Mouse (Mus musculus) heart, embryonic 14.5 days (tissue): ENCODE results near the gene Hyls1. TPM values are rescaled to one million over a fixed set of nuclear protein-coding genes. Genes with fewer than 3 reads are reported as not detected.

Source experiments
- ATAC-seq: fragments of 200-750 bp; cut with Nextera tagmentation; 2 replicates; pipeline ENCODE4 v1.8.0; 2017; ENCODE audit warnings: low read depth, moderate TSS enrichment; ENCODE audit not compliant: insufficient number of reproducible peaks, insufficient read depth, low FRiP score
- H3K27ac ChIP-seq, 2 experiments: fragments of 200-500 bp in 1 of 2; fragments of 300-500 bp in 1 of 2; sonication (generic) in 1 of 2; replicated peaks in 1 of 2; 2 replicates each; pipeline ENCODE4 v1.5.1; 2012 to 2014; ENCODE audit warnings: low read depth in 2 of 2, low read length in 2 of 2, control low read depth in 1 of 2, mild to moderate bottlenecking in 1 of 2, mixed read lengths in 1 of 2; ENCODE audit not compliant: control insufficient read depth in 1 of 2, insufficient read depth in 1 of 2
- H3K27me3 ChIP-seq: fragments of 300-500 bp; sonication (generic); 2 replicates; pipeline ENCODE4 v1.6.1; 2014; ENCODE audit warnings: mild to moderate bottlenecking, low read length, control low read depth; ENCODE audit not compliant: control insufficient read depth, insufficient read depth
- H3K36me3 ChIP-seq: fragments of 300-500 bp; sonication (generic); 2 replicates; pipeline ENCODE4 v1.6.1; 2014; ENCODE audit warnings: mild to moderate bottlenecking, control low read depth, low read length, mixed read lengths; ENCODE audit not compliant: control insufficient read depth, insufficient read depth
- H3K4me1 ChIP-seq, 2 experiments: fragments of 200-500 bp in 1 of 2; fragments of 300-500 bp in 1 of 2; sonication (generic) in 1 of 2; 2 replicates each; pipeline ENCODE4 v1.6.1; 2012 to 2014; ENCODE audit warnings: low read length in 2 of 2, control low read depth in 1 of 2, mixed read lengths in 1 of 2; ENCODE audit not compliant: control insufficient read depth in 2 of 2, insufficient read depth in 2 of 2
- H3K4me2 ChIP-seq: fragments of 300-500 bp; sonication (generic); 2 replicates; pipeline ENCODE4 v1.6.1; 2014; ENCODE audit warnings: mild to moderate bottlenecking, low read length
- H3K4me3 ChIP-seq, 2 experiments: fragments of 200-500 bp in 1 of 2; fragments of 300-500 bp in 1 of 2; sonication (generic) in 1 of 2; 2 replicates each; pipeline ENCODE4 v1.5.1; 2012 to 2014; ENCODE audit warnings: low read length in 2 of 2, mild to moderate bottlenecking in 2 of 2, control low read depth in 1 of 2, low read depth in 1 of 2, moderate library complexity in 1 of 2; ENCODE audit not compliant: control insufficient read depth in 1 of 2, insufficient read depth in 1 of 2
- H3K9ac ChIP-seq: fragments of 300-500 bp; sonication (generic); 2 replicates; pipeline ENCODE4 v1.6.1; 2014; ENCODE audit warnings: mild to moderate bottlenecking, low read length
- H3K9me3 ChIP-seq: fragments of 300-500 bp; sonication (generic); 2 replicates; pipeline ENCODE4 v1.6.1; 2016; ENCODE audit warnings: low read length, control low read depth; ENCODE audit not compliant: control insufficient read depth
- WGBS: fragments of 180-500 bp; shearing (Covaris S2); extraction: QIAGEN DNeasy Blood & Tissue Kit; methylation state at CpG from one replicate; pipeline ENCODE4 v1.1.7; 2014; 5-methylcytosine and 5-hydroxymethylcytosine counted together
- polyA plus RNA-seq: library from polyadenylated mRNA; unstranded; fragments of >200 nt; fragmentation: Nextera tagmentation; extraction: Ambion mirVana; gene quantifications from 2 replicates; pipeline ENCODE4 v1.2.1, GENCODE M21; 2014

The Hyls1 gene
- polyA plus RNA-seq, 1 experiment from 2014 or later: 15.8 TPM

DNA sequence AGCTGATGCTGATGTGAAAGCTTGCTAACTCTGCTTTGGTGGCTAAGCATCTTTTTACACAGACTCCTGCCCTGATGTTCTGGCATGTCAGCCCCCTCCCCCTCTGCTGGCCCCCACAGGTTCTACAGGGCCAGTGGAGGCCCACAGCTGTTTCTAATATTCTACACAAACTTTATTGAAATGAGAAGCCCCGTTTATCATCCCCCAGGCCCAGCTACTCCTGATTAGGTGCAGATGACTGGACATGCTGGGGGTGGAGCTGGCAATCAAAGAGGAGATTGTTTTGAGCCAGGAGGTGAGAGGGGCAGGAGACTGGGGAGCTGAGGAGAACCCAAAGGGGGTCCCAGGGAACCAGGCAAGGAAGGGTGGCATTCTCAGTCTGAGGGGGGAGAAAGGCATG is 40.4 kb downstream of the Hyls1 start:
- WGBS: 21% methylated on average over 1 of the region's 1 CpGs
- peaks cover 0 to 3% of the 10 kb centered on the region in 2 experiments; a peak in 2 of 4 replicates for H3K4me1 ChIP-seq
- no peaks in the 10 kb centered on the region for H3K36me3 ChIP-seq
- no peaks in the 10 kb centered on the region for H3K27me3 ChIP-seq
- H3K9me3 ChIP-seq: no peaks in the 10 kb centered on the region
- H3K4me3 ChIP-seq: no peak overlapping the region
- no peak for ATAC-seq
- 0 out of 4 replicates have a peak overlapping the region, but pooled peaks of 1 of the 2 experiments have one; percentile 9 for H3K27ac ChIP-seq
- H3K9ac ChIP-seq: no peak overlapping the region
- no peak overlapping the region for H3K4me2 ChIP-seq

DNA sequence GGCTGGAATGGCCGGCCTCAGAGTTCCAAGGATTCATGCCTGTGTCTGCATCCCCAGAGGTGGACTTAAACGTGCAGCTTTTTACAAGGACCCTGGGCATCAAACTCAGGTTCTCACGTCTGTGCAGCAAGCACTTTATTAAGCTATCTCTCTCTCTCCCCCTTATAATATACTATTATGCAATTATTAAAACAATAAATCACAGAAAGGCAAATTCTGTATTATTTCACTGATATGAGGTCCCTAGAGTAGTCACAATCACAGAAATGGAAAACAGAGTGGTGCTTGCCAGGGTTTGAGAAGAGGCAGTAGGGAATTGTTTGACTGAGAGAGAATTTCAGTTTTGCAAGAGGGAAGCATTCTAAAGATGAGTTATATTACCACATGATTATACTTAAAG is 41.1 kb downstream of the Hyls1 start:
- Histone ChIP-seq H3K36me3 (no peaks in the 10 kb centered on the region), H3K4me2 (no peak overlapping the region), H3K9me3 (no peaks in the 10 kb centered on the region), H3K27me3 (no peaks in the 10 kb centered on the region), H3K9ac (no peak overlapping the region), H3K27ac (no peak overlapping the region), H3K4me3 (no peak overlapping the region), H3K4me1 (peaks cover 0 to 3% of the 10 kb centered on the region in 2 experiments; a peak in 2 of 4 replicates)
- 63% methylated on average over 3 of the region's 3 CpGs for WGBS
- ATAC-seq: no peak

DNA sequence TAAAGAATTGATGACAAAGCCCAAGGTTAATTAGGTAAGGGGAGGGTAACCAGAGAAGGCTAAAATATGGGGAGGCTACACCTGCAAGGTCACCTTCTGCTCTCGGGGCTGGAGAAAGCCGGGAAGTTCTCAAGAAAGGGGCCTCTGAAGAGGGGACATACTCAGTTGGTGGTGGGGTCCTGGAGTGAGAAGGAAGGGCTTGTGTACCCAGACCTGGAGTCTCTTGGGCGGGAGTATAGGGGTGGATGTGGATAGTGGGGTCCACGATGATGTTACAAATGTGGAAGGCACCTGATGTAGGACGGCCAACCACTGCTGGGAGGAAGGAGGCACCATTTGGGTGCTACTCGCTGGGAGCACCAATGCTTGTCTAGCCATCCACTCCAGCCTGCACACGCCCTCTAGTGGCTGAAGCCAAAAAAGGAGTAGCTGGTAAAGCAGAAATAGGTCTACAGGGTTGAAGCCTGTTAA is 46.2 kb downstream of the Hyls1 start:
- 25% methylated on average over 7 of the region's 7 CpGs for WGBS
- Histone ChIP-seq H3K9ac (no peak overlapping the region), H3K4me3 (no peak overlapping the region), H3K27me3 (no peaks in the 10 kb centered on the region), H3K4me2 (peak overlapping the region; percentile 28; the same call in 1 of the 2 replicates), H3K27ac (peak overlapping the region; percentile 55 to 66), H3K9me3 (no peaks in the 10 kb centered on the region), H3K36me3 (no peaks in the 10 kb centered on the region), H3K4me1 (peaks cover 5 to 7% of the 10 kb centered on the region in 2 experiments; a peak in 3 of 4 replicates)
- 0 out of 2 replicates have a peak, but pooled peaks have one; percentile 36 for ATAC-seq

DNA sequence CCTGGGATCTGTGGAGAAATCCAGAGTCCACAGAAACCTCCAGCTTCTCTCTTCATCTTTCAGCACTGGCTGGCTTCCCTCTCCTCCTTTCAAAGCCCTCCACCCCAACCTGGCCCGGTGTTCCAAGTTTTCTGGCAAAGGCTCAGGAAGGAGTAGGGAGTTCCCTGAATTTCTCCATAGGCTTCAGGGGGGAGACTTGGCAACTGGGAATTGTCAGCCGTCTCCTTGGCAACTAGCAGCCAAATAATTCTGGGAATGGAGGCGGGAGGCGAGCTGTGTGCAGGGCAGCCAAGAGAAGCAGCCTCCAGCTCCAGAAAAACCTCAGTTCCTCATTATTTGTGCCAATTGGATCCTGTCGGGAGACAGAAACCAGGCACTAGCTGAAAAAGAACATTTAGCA is 46.7 kb downstream of the Hyls1 start:
- Histone ChIP-seq H3K27ac (peak overlapping the region; percentile 55 to 66), H3K4me2 (peak overlapping the region; percentile 28; the same call in 1 of the 2 replicates), H3K9me3 (no peaks in the 10 kb centered on the region), H3K4me3 (no peak overlapping the region), H3K36me3 (no peaks in the 10 kb centered on the region), H3K27me3 (no peaks in the 10 kb centered on the region), H3K9ac (no peak overlapping the region), H3K4me1 (peaks cover 5 to 7% of the 10 kb centered on the region in 2 experiments; a peak in 3 of 4 replicates)
- ATAC-seq: peak; percentile 53; the same call in 1 of the 2 replicates
- 41% methylated on average over 5 of the region's 5 CpGs for WGBS

DNA sequence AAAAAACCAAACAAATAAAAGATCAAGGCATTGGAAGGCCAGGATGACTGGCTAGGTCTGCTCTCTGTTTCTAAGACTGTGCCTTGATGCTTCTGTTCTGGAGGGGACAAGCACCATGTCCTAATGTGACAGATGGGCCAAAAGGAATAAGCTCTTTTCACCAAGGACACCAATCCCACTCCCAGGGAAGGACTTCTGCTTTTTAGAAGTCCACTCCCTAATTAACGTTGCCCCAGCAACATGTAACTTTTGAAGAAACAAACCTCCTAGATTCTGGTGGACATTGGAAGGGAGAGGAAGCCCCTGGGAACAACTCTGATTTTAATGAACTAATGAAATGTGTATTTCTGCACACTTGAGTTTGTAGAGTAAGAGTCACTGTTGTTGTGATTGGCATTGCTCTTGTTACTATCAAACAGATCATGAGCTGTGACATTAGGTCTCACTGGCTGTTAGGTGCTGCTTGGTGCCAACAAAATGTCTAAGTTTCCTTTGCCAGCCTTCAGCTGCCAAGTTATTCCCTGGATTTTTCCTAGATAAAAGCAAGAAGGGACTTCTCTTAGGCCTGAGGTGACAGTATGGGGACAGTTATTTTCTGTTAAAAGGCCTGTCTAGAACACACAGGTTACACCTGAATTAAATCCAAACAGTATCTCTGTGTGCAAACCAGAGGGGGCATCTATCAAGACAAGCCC is 47.2 kb downstream of the Hyls1 start:
- H3K4me2 ChIP-seq: no peak overlapping the region
- H3K27me3 ChIP-seq: no peaks in the 10 kb centered on the region
- no peak overlapping the region for H3K9ac ChIP-seq
- 64% methylated on average over 1 of the region's 1 CpGs for WGBS
- H3K9me3 ChIP-seq: no peaks in the 10 kb centered on the region
- peak overlapping the region; percentile 62 to 66; a peak in 3 of 4 replicates for H3K27ac ChIP-seq
- H3K36me3 ChIP-seq: no peaks in the 10 kb centered on the region
- H3K4me3 ChIP-seq: no peak overlapping the region
- peaks cover 5 to 7% of the 10 kb centered on the region in 2 experiments; a peak in 3 of 4 replicates for H3K4me1 ChIP-seq
- no peak for ATAC-seq

DNA sequence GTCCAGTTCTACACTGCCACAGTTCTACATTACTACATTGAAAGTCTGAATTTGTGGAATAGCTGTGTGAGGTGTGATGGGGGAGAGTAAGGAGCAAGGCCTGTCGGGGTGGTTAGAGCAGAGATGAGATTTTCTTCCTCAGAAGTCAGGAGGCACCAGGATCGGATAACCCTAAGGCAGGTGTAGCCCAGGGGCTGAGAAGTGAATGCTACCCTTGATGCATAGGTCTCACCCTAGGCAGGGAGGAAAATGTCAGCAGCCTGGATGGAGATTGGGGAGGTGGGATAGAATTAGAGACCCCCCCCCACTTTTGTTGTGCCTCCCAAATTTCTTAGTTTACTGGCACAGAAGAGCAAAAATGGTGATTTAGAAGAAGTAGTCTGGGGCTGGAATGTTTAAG is 48.0 kb downstream of the Hyls1 start:
- no peak overlapping the region for H3K9ac ChIP-seq
- 74% methylated on average over 2 of the region's 2 CpGs for WGBS
- no peak overlapping the region for H3K4me3 ChIP-seq
- H3K4me2 ChIP-seq: no peak overlapping the region
- no peaks in the 10 kb centered on the region for H3K36me3 ChIP-seq
- no peaks in the 10 kb centered on the region for H3K27me3 ChIP-seq
- H3K27ac ChIP-seq: 0 out of 4 replicates have a peak overlapping the region, but pooled peaks of 1 of the 2 experiments have one; percentile 66
- no peak for ATAC-seq
- peaks cover 5 to 7% of the 10 kb centered on the region in 2 experiments; a peak in 3 of 4 replicates for H3K4me1 ChIP-seq
- no peaks in the 10 kb centered on the region for H3K9me3 ChIP-seq

DNA sequence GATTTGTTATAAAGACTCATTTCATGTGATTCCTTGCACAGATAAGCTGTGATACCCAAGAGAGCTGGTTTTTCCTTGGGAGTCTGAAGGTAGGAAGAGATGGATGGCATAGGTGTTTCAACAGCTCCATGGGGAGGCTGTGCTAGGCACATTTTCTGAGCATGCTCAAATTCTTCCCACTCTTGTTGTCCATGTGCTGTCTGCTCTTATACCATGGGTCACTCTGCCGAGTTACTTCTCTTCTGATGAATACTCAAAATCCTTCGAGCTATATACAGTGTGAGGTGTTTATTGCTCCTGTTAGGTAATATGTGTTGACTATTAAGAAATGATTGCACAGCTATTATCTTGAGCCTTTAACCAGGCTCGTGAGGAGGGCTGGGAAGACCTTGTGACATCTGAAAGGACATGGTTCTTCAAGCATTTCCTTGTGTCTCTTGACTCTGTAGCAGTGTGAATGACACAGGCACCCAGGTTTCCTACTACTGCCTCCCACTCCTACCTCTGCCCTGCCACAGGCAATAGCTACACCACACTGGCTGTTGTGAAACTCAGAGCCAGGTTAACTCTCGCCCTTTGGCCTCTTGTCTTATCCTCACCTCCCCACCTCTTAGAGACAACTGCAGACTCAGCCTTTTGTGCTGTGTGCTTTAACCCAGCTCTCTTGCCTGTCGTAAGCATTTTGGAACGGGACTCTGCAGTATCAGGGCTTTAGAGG is 49.4 kb downstream of the Hyls1 start:
- peaks cover 5 to 7% of the 10 kb centered on the region in 2 experiments; a peak in 3 of 4 replicates for H3K4me1 ChIP-seq
- no peak overlapping the region for H3K27ac ChIP-seq
- no peaks in the 10 kb centered on the region for H3K9me3 ChIP-seq
- 72% methylated on average over 6 of the region's 6 CpGs for WGBS
- H3K9ac ChIP-seq: no peak overlapping the region
- H3K4me2 ChIP-seq: no peak overlapping the region
- no peaks in the 10 kb centered on the region for H3K27me3 ChIP-seq
- no peaks in the 10 kb centered on the region for H3K36me3 ChIP-seq
- ATAC-seq: no peak
- no peak overlapping the region for H3K4me3 ChIP-seq
